Mouse (Mus musculus): ENCODE results near the gene Tap2.
"Not testable (repeated sequence)": the region's sequence is repeated elsewhere in the genome, so short reads cannot be mapped to it uniquely, and the experiment has no call there.

- TF ChIP-seq CTCF (IDR thresholded peaks at IDR 0.05; ENCODE audit: borderline replicate concordance, extremely low read depth, insufficient read depth, insufficient read length); POLR2A (IDR thresholded peaks at IDR 0.05; ENCODE audit: borderline replicate concordance, extremely low read depth, insufficient read depth, insufficient read length, poor library complexity, severe bottlenecking): not testable (repeated sequence)
Measured at GRCm38 (mm10) chr17:34225911-34226310, 22.6 kb downstream of the Tap2 start.

Data from brain, embryonic 14.5 days (tissue).